Mouse (Mus musculus) intestine, postnatal 0 days (tissue): ENCODE data around the gene Farsb. TPM values are rescaled to one million over a fixed set of nuclear protein-coding genes. Genes with fewer than 3 reads are reported as not detected.
"Not testable (repeated sequence)": the region's sequence is repeated elsewhere in the genome, so short reads cannot be mapped to it uniquely, and the experiment has no call there.

Source experiments
- ATAC-seq: fragments of 200-750 bp; cut with Nextera tagmentation; 2 replicates; pipeline ENCODE4 v1.8.0; 2017; ENCODE audit warnings: mild to moderate bottlenecking, moderate TSS enrichment, moderate library complexity
- H3K27ac ChIP-seq: fragments of 300-500 bp; sonication (generic); 2 replicates; pipeline ENCODE4 v1.5.1; 2014; ENCODE audit warnings: mild to moderate bottlenecking, low read depth, low read length, moderate library complexity
- H3K27me3 ChIP-seq: fragments of 300-500 bp; sonication (generic); replicated peaks from 2 replicates; pipeline ENCODE4 v1.6.1; 2014; ENCODE audit warnings: low read length, mixed read lengths; ENCODE audit not compliant: control insufficient read depth, insufficient read depth
- H3K36me3 ChIP-seq: fragments of 300-500 bp; sonication (generic); 2 replicates; pipeline ENCODE4 v1.6.1; 2014; ENCODE audit warnings: mild to moderate bottlenecking, moderate library complexity; ENCODE audit not compliant: control insufficient read depth, insufficient read depth
- H3K4me1 ChIP-seq: fragments of 300-500 bp; sonication (generic); replicated peaks from 2 replicates; pipeline ENCODE4 v1.6.1; 2014; ENCODE audit warnings: antibody characterized with exemption, low read length, mixed read lengths; ENCODE audit not compliant: control insufficient read depth, insufficient read depth
- H3K4me2 ChIP-seq: fragments of 300-500 bp; sonication (generic); replicated peaks from 2 replicates; pipeline ENCODE4 v1.6.1; 2014; ENCODE audit warnings: low read depth, mild to moderate bottlenecking, moderate library complexity
- H3K4me3 ChIP-seq: fragments of 300-500 bp; sonication (generic); 2 replicates; pipeline ENCODE4 v1.5.1; 2014; ENCODE audit warnings: low read depth, low read length
- H3K9ac ChIP-seq: fragments of 300-500 bp; sonication (generic); 2 replicates; pipeline ENCODE4 v1.6.1; 2014; ENCODE audit warnings: mild to moderate bottlenecking, low read depth, low read length
- H3K9me3 ChIP-seq: fragments of 300-500 bp; sonication (generic); 2 replicates; pipeline ENCODE4 v1.6.1; 2016; ENCODE audit warnings: mixed run types; ENCODE audit not compliant: control insufficient read depth
- CTCF ChIP-seq: sonication (generic); IDR thresholded peaks from 2 replicates; pipeline ENCODE4 v1.5.1; 2016; ENCODE audit warnings: low read depth, mild to moderate bottlenecking, control low read depth, antibody characterized with exemption, moderate library complexity
- WGBS: fragments of 180-500 bp; shearing (Covaris S2); extraction: QIAGEN DNeasy Blood & Tissue Kit; methylation state at CpG from one replicate; pipeline ENCODE4 v1.1.7; 2014; 5-methylcytosine and 5-hydroxymethylcytosine counted together
- polyA plus RNA-seq: library from polyadenylated mRNA; unstranded; fragments of >200 nt; fragmentation: Nextera tagmentation; extraction: Ambion mirVana; gene quantifications from 2 replicates; pipeline ENCODE4 v1.2.1, GENCODE M21; 2015

Farsb gene
- polyA plus RNA-seq, 1 experiment from 2014 or later, result 59.2 TPM

DNA sequence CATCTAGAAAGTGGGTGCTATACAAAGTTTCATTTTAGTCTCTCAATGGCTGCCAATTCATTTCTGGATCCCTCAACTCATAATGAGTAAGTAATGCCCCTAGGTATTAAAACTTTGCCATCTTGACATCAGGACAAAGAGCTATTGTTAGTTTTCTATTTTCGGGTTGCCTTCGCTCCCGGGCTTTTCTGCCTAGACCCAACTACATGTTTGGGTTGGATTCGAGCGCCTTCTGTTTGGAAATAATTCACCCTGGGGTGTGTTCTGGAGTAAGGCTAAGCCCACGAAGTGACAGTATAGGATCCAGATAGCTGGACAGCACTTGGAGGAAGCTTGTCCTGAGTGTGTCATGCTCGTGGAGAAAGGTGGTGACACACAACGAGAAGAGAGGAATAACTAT, 24.1 kb upstream of the Farsb start:
- no peak for ATAC-seq
- H3K27me3 ChIP-seq, result 0 out of 2 replicates have a peak, but pooled peaks cover 6% of the 10 kb centered on the region
- WGBS, result 81% methylated on average over 8 of the region's 8 CpGs
- no peaks in the 10 kb centered on the region for H3K4me1 ChIP-seq
- H3K9ac ChIP-seq, result no peak overlapping the region
- no peak overlapping the region for H3K4me2 ChIP-seq
- H3K9me3 ChIP-seq, result no peaks in the 10 kb centered on the region
- H3K4me3 ChIP-seq, result no peak overlapping the region
- TF ChIP-seq CTCF, result no peak
- no peaks in the 10 kb centered on the region for H3K36me3 ChIP-seq
- H3K27ac ChIP-seq, result no peak overlapping the region

DNA sequence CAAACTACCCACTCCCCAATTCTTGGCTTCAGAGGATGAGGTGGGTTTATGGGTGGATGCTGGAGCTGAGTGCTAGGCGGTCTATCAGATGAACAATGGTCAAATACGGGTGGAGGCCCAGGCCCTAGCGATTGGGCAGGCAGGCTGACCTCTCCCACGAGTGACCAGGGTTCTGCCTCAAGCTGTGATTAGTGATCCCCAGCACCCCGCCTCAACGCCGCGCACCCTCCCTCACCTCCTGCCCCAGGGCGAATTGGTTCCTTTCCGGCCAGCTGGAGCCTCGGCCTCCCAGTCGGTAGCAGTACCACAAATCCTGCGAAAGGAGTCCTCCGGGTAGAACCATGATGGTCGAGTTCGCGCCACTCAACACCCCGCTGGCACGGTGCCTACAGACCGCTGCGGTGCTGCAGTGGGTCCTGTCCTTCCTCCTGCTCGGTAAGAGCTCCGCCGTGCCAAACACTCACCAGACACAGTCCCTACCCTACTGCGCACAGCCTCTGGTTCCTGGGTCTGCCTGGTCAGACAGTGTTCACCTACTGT, 23.0 kb upstream of the Farsb start, which contains the start of gene BC035947:
TSS of gene BC035947 (minus strand) at position 538 of the 540 bp plus-strand sequence.
- Histone ChIP-seq H3K27ac (no peak within 1 kb of the TSS), H3K27me3 (0 out of 2 replicates have a peak, but pooled peaks cover 6% of the 10 kb centered on the region), H3K36me3 (no peaks in the 10 kb centered on the region), H3K4me3 (peak within 1 kb of the TSS; percentile 25), H3K4me1 (no peaks in the 10 kb centered on the region), H3K9ac (no peak within 1 kb of the TSS), H3K9me3 (no peaks in the 10 kb centered on the region), H3K4me2 (peak within 1 kb of the TSS; percentile 57)
- no peak for TF ChIP-seq CTCF
- 6% methylated on average over 24 of the region's 25 CpGs for WGBS
- no peak for ATAC-seq

DNA sequence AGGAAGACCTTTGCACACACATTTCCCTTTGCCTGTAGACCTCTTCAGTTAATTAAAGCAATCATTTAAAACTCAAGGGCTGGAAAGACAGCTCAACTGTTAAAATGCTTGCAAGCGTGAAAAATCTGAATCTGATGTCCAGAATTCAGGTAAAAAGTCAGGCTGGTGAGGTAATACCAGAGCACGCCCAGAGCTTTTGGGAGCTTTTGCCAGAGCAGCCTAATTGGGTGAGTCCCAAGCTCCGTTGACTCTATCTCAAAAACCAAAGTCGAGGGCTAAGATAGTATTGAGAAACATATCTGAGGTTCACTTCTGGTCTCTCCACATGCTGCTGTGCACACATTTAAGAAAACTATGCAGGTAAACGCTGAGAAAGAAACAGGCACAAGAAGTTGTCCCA, 22.2 kb upstream of the Farsb start, which contains the start of gene Mogat1:
TSS of gene Mogat1 (plus strand) at position 130 of the 400 bp plus-strand sequence.
- no peak for TF ChIP-seq CTCF
- Histone ChIP-seq H3K36me3 (no peaks in the 10 kb centered on the region), H3K4me2 (peak within 1 kb of the TSS; percentile 57), H3K4me3 (peak within 1 kb of the TSS; percentile 25), H3K4me1 (no peaks in the 10 kb centered on the region), H3K27me3 (0 out of 2 replicates have a peak, but pooled peaks cover 6% of the 10 kb centered on the region), H3K9ac (no peak within 1 kb of the TSS), H3K9me3 (no peaks in the 10 kb centered on the region), H3K27ac (no peak within 1 kb of the TSS)
- ATAC-seq, result no peak
- 62% methylated on average over 5 of the region's 5 CpGs for WGBS

DNA sequence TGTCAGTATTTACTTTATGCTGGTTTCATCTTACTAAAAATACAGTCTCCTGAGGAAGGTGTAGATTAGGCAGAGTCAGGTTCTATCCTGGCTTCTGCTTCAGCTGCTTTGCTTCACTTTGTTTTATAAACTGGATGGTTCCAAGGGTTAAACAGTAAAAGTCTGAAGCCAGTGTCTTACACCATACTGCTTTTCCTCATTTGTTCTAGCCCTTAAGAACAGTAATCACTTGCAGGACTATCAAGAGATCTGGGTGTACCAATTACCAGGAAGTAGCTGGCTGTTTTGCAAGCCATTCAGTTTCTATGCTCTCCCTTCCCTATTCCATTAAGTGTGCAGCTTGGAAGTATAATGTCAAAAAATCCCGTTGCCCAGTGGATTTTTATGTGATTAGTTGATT, 18.4 kb upstream of the Farsb start:
- H3K36me3 ChIP-seq, result no peaks in the 10 kb centered on the region
- 18% methylated on average over 1 of the region's 1 CpGs for whole genome bisulfite sequencing
- 0 out of 2 replicates have a peak, but pooled peaks cover 6% of the 10 kb centered on the region for H3K27me3 ChIP-seq
- H3K9ac ChIP-seq, result no peak overlapping the region
- no peaks in the 10 kb centered on the region for H3K9me3 ChIP-seq
- no peak overlapping the region for H3K4me3 ChIP-seq
- H3K4me1 ChIP-seq, result no peaks in the 10 kb centered on the region
- ATAC-seq, result peak; percentile 81
- H3K4me2 ChIP-seq, result no peak overlapping the region
- TF ChIP-seq CTCF, result no peak
- H3K27ac ChIP-seq, result no peak overlapping the region

DNA sequence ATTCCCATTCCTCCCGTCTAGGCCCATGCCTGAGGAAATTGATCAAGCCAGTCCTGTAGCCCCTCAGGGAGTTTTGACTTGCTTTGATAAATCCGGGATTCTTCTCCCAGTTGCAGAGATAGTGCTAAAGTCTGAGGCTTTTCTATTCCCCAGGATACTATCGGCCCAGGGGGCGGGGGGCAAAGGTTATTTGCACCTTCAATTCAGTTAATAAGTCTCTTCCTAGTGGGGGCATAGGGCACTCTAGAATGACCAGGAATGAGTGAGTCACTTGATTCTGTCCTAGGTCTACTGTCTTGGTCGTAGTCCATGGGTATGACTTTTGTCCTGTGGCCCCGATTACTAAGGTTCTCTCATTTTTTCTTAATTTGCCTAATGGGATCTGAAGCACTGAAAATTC, 13.8 kb upstream of the Farsb start:
- H3K4me1 ChIP-seq, result no peaks in the 10 kb centered on the region
- 52% methylated on average over 6 of the region's 6 CpGs for WGBS
- H3K36me3 ChIP-seq, result no peaks in the 10 kb centered on the region
- H3K9me3 ChIP-seq, result no peaks in the 10 kb centered on the region
- TF ChIP-seq CTCF, result no peak
- no peak overlapping the region for H3K9ac ChIP-seq
- ATAC-seq, result peak; percentile 91
- no peak overlapping the region for H3K4me3 ChIP-seq
- H3K4me2 ChIP-seq, result 0 out of 2 replicates have a peak overlapping the region, but pooled peaks have one; percentile 9
- no peaks in the 10 kb centered on the region for H3K27me3 ChIP-seq
- peak overlapping the region; percentile 73 for H3K27ac ChIP-seq

DNA sequence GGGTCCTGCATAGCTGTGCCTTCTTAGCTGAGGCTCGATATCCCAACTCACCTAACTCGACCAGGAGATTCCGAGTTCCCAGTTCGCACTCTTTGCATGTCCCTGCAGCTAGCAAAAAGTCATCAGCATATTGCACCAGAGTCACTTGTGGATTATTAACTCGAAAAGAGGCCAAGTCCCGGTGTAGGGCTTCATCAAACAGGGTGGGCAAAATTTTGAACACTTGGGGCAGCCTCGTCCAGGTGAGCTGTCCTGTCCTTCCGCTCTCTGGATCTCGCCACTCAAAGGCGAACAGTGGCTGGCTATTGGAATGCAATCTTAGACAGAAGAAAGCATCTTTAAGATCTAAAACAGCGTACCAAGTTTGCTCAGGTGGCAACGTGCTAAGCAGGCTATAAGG, 13.2 kb upstream of the Farsb start:
- not testable (repeated sequence) for H3K9ac ChIP-seq, H3K4me3 ChIP-seq, H3K27me3 ChIP-seq, ATAC-seq, H3K9me3 ChIP-seq, H3K4me1 ChIP-seq, H3K36me3 ChIP-seq
- 69% methylated on average over 12 of the region's 12 CpGs for WGBS
- peak overlapping the region; percentile 73; the same call in 1 of the 2 replicates for H3K27ac ChIP-seq
- H3K4me2 ChIP-seq, result peak overlapping the region; percentile 21; the same call in 1 of the 2 replicates

DNA sequence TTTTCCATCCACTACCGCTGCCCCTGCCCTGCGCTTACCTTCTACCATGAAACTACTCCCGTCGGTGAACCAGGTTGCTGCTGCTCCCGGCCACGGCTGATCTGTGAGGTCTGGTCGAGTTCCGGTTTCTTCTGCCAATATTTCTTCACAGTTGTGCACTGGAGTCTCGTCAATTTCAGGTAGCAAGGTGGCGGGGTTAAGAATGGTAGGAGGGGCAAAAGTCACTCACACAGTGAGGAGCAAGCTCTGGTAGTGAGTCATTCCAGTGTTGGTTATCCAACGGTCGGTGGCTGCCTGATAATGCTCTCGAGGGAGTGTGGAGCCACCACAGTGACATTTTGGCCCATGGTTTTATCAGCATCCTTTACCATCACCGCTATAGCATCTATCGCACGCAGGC, 12.3 kb upstream of the Farsb start:
- H3K4me3 ChIP-seq, result no peak overlapping the region
- H3K9me3 ChIP-seq, result no peaks in the 10 kb centered on the region
- no peak for TF ChIP-seq CTCF
- 78% methylated on average over 16 of the region's 16 CpGs for WGBS
- no peaks in the 10 kb centered on the region for H3K27me3 ChIP-seq
- H3K27ac ChIP-seq, result no peak overlapping the region
- no peak overlapping the region for H3K9ac ChIP-seq
- ATAC-seq, result no peak
- H3K4me1 ChIP-seq, result no peaks in the 10 kb centered on the region
- no peaks in the 10 kb centered on the region for H3K36me3 ChIP-seq
- H3K4me2 ChIP-seq, result no peak overlapping the region
